Mouse (Mus musculus): ENCODE results near the gene Mdc1.

The Mdc1 gene

GRCm38 (mm10) chr17:35843514-35843913, 2.2 kb downstream of the Mdc1 start:
- CTCF ChIA-PET, result no interaction called here

- CTCF ChIA-PET, result no interaction called here
Measured at GRCm38 (mm10) chr17:35848112-35848511, 6.8 kb downstream of the Mdc1 start.

- CTCF ChIA-PET, result interaction anchor here (0.5 kb wide), 1 partner anchor 19 kb away, joined by 6 read pairs; no protein-coding TSS in a partner anchor
Measured at GRCm38 (mm10) chr17:35850974-35851373, 9.7 kb downstream of the Mdc1 start.

- CTCF ChIA-PET, result interaction anchor here (0.6 to 1.0 kb wide), 3 partner anchors 13 to 31 kb away, joined by 3 to 7 read pairs (median 4); no protein-coding TSS in a partner anchor
Measured at GRCm38 (mm10) chr17:35859371-35859770, 18.1 kb downstream of the Mdc1 start.

- CTCF ChIA-PET, result interaction anchor here (0.6 to 1.0 kb wide), 3 partner anchors 13 to 31 kb away, joined by 3 to 7 read pairs (median 4); no protein-coding TSS in a partner anchor
Measured at GRCm38 (mm10) chr17:35859835-35860234, 18.5 kb downstream of the Mdc1 start.

- CTCF ChIA-PET, result interaction anchor here (0.5 to 0.6 kb wide), 2 partner anchors 11 to 35 kb away, joined by 3 read pairs; no protein-coding TSS in a partner anchor
Measured at GRCm38 (mm10) chr17:35860831-35861197, 19.5 kb downstream of the Mdc1 start.

- CTCF ChIA-PET, result interaction anchor here (0.5 to 0.9 kb wide), 2 partner anchors 11 to 13 kb away, joined by 3 read pairs; no protein-coding TSS in a partner anchor
Measured at GRCm38 (mm10) chr17:35861198-35861857, 20.0 kb downstream of the Mdc1 start, which contains the start of gene Nrm. Nrm (plus strand) TSS chr17:35861318.

GRCm38 (mm10) chr17:35864832-35865353, 23.6 kb downstream of the Mdc1 start:
- CTCF ChIA-PET, result no interaction called here

- CTCF ChIA-PET, result no interaction called here
Measured at GRCm38 (mm10) chr17:35865481-35866280, 24.4 kb downstream of the Mdc1 start, which contains the start of gene Ppp1r18. Ppp1r18 (plus strand) TSS chr17:35865593.

GRCm38 (mm10) chr17:35866281-35866831, 25.0 kb downstream of the Mdc1 start:
- CTCF ChIA-PET, result interaction anchor here (0.9 to 1.0 kb wide), 2 partner anchors 29 to 30 kb away, joined by 3 to 4 read pairs; no protein-coding TSS in a partner anchor

- CTCF ChIA-PET, result interaction anchor here (0.9 to 1.0 kb wide), 2 partner anchors 30 to 31 kb away, joined by 3 to 4 read pairs; no protein-coding TSS in a partner anchor
Measured at GRCm38 (mm10) chr17:35866911-35867890, 25.9 kb downstream of the Mdc1 start.

GRCm38 (mm10) chr17:35868165-35868820, 27.0 kb downstream of the Mdc1 start:
- CTCF ChIA-PET, result no interaction called here

GRCm38 (mm10) chr17:35868961-35869345, 27.6 kb downstream of the Mdc1 start:
- CTCF ChIA-PET, result interaction anchor here (1.1 kb wide), 1 partner anchor 50 kb away, joined by 4 read pairs; no protein-coding TSS in a partner anchor

- CTCF ChIA-PET, result interaction anchor here (0.6 to 1.1 kb wide), 3 partner anchors 33 to 133 kb away, joined by 3 to 4 read pairs (median 3); no protein-coding TSS in a partner anchor
Measured at GRCm38 (mm10) chr17:35869346-35870067, 28.2 kb downstream of the Mdc1 start.

- CTCF ChIA-PET, result interaction anchor here (0.6 to 1.1 kb wide), 8 partner anchors 10 to 134 kb away, joined by 3 to 6 read pairs (median 3); partner anchors contain the start of genes Dhx16 and Mdc1
Measured at GRCm38 (mm10) chr17:35870151-35870883, 29.0 kb downstream of the Mdc1 start.

- CTCF ChIA-PET, result interaction anchor here (0.6 to 1.6 kb wide), 5 partner anchors 9 to 57 kb away, joined by 3 to 4 read pairs (median 3); partner anchors contain the start of genes Dhx16 and Mdc1
Measured at GRCm38 (mm10) chr17:35870884-35871696, 29.8 kb downstream of the Mdc1 start.

Measured in spleen, embryonic (tissue).